Mouse (Mus musculus) frontal cortex, postnatal 36 days (tissue): Measurements from ENCODE around the gene Mcat.

Source experiments
- DNase-seq, 2 experiments: peaks; one replicate each; pipeline ENCODE4 v3.0.0; 2022; ENCODE audit warnings: low spot score in 2 of 2

Gene Mcat

GRCm38 (mm10) chr15:83539905-83540304, 23.7 kb downstream of the Mcat start:
- DNase-seq: no peak

- no peak for DNase-seq
Observed at GRCm38 (mm10) chr15:83538855-83539254, 24.7 kb downstream of the Mcat start.

GRCm38 (mm10) chr15:83535890-83536231, 27.7 kb downstream of the Mcat start:
- no peak for DNase-seq

- DNase-seq: no peak
Observed at GRCm38 (mm10) chr15:83534960-83535889, 28.4 kb downstream of the Mcat start.

- no peak for DNase-seq
Observed at GRCm38 (mm10) chr15:83532606-83533005, 31.0 kb downstream of the Mcat start.

- DNase-seq: no peak
Observed at GRCm38 (mm10) chr15:83531961-83532469, 31.6 kb downstream of the Mcat start.

- no peak for DNase-seq
Observed at GRCm38 (mm10) chr15:83530688-83531087, 32.9 kb downstream of the Mcat start.

- DNase-seq: no peak
Observed at GRCm38 (mm10) chr15:83530233-83530632, 33.4 kb downstream of the Mcat start.

- no peak for DNase-seq
Observed at GRCm38 (mm10) chr15:83529765-83530164, 33.8 kb downstream of the Mcat start.

- no peak for DNase-seq
Observed at GRCm38 (mm10) chr15:83528892-83529291, 34.7 kb downstream of the Mcat start.

GRCm38 (mm10) chr15:83527747-83528146, 35.8 kb downstream of the Mcat start:
- DNase-seq: no peak

GRCm38 (mm10) chr15:83527092-83527437, 36.5 kb downstream of the Mcat start:
- DNase-seq: no peak

- no peak for DNase-seq
Observed at GRCm38 (mm10) chr15:83526424-83527091, 37.0 kb downstream of the Mcat start, which contains the start of gene Bik. Bik (plus strand) TSS chr15:83526862.

- no peak for DNase-seq
Observed at GRCm38 (mm10) chr15:83524333-83524729, 39.3 kb downstream of the Mcat start.

GRCm38 (mm10) chr15:83523638-83524332, 39.8 kb downstream of the Mcat start:
- DNase-seq: no peak

GRCm38 (mm10) chr15:83523196-83523595, 40.4 kb downstream of the Mcat start:
- DNase-seq: no peak

GRCm38 (mm10) chr15:83520861-83521382, 42.7 kb downstream of the Mcat start:
- DNase-seq: no peak

- peak; percentile 42 to 58 for DNase-seq
Observed at GRCm38 (mm10) chr15:83518215-83519048, 45.2 kb downstream of the Mcat start.

GRCm38 (mm10) chr15:83515018-83515417, 48.6 kb downstream of the Mcat start:
- peak in 1 of 2 experiments; percentile 26 for DNase-seq

GRCm38 (mm10) chr15:83512489-83513281, 50.9 kb downstream of the Mcat start:
- no peak for DNase-seq
